25 mouse cellular contexts compared by ENCODE assay signal in the genomic region with DNA sequence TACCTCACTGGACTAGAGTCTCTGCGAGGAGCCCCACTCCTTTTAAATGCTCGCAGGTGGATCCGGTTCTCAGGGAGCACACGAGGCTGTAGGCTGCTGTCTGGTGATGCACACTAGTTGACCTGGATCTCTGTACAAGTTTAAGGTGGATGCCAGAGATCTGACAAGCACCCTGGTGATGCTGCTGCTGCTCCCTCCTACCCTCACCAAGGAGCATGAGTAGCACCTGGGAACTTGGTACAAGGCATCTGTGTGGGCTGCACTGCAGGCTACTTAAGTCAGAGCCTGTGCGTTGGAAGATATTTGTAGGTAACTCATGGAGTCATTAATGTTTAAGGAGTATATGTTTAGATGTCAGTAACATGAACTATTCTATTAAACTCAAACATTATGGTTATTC.
DNase-seq lines count a peak whose midpoint lies in the region; ATAC-seq and TF ChIP-seq lines count a peak whose summit lies in the region.
"Had no signal": no experiment of that assay in that cellular context is flagged by ENCODE, and none has a peak within 500 bp of the region (broad histone marks: within the 10 kb centered on the region; RNA-seq: fewer than 3 reads in every experiment).

No protein-coding gene starts in this region.

- H3K27me3 ChIP-seq in hindbrain, embryonic 16.5 days (replicated peaks; ENCODE audit: control insufficient read depth, insufficient read depth, low read length) = no peaks in the 10 kb centered on the region
- H3K27me3 ChIP-seq: embryonic facial prominence, embryonic 15.5 days; heart, embryonic 13.5 days; kidney, embryonic 15.5 days; limb, embryonic 13.5 days; liver, embryonic 12.5 days; midbrain, embryonic 12.5 days had no signal

- DNase-seq in cerebellum, postnatal 25 days = peak; percentile 25 to 26
- DNase-seq in cerebellum, adult 11 months = no peak
- no peak for DNase-seq in frontal cortex, postnatal 14 days (ENCODE audit: low spot score in 2 of 2)
- DNase-seq in lung, adult 2 months = no peak
- DNase-seq in gastrocnemius, adult 8-10 months (ENCODE audit: low spot score in 2 of 2) = no peak
- DNase-seq: adrenal gland, postnatal 25 days; embryo, embryonic 11 days; gastrocnemius, postnatal 36 days; heart, adult 2 months; heart, postnatal 14 days; kidney, adult 11 months; kidney, postnatal 36 days; lung, adult 18-20 months; lung, postnatal 14 days; thymus, adult 18-20 months; thymus, postnatal 4 days had no signal

- no peak for TF ChIP-seq CTCF in bone marrow macrophage, adult 2 months (IDR thresholded peaks at IDR 0.05; ENCODE audit: low read depth, low read length)
- no peak for TF ChIP-seq CTCF in lung, adult 2 months (IDR thresholded peaks at IDR 0.05; ENCODE audit: insufficient read depth, low read length)

- no peak overlapping the region for H3K9ac ChIP-seq in hindbrain, embryonic 16.5 days (ENCODE audit: low read depth, low read length)
- H3K9ac ChIP-seq: embryonic facial prominence, embryonic 15.5 days; heart, embryonic 13.5 days; kidney, embryonic 15.5 days; limb, embryonic 13.5 days; liver, embryonic 12.5 days; midbrain, embryonic 12.5 days had no signal

- no peak overlapping the region for H3K4me3 ChIP-seq in bone marrow macrophage, adult 2 months (ENCODE audit: insufficient read depth, low read length)
- H3K4me3 ChIP-seq in hindbrain, embryonic 16.5 days (ENCODE audit: low read length) = no peak overlapping the region
- no peak overlapping the region for H3K4me3 ChIP-seq in lung, adult 2 months (replicated peaks; ENCODE audit: extremely low read depth, low read depth, low read length)
- H3K4me3 ChIP-seq: embryonic facial prominence, embryonic 15.5 days; heart, adult 2 months; heart, embryonic 13.5 days; kidney, embryonic 15.5 days; limb, embryonic 13.5 days; liver, embryonic 12.5 days; midbrain, embryonic 12.5 days had no signal

- peaks cover 26% of the 10 kb centered on the region for H3K4me1 ChIP-seq in bone marrow macrophage, adult 2 months (ENCODE audit: control insufficient read depth, insufficient read depth, low read length)
- H3K4me1 ChIP-seq in hindbrain, embryonic 16.5 days (ENCODE audit: control insufficient read depth, insufficient read depth, low read depth, low read length) = peaks cover 3% of the 10 kb centered on the region; the same call in 1 of the 2 replicates
- H3K4me1 ChIP-seq in lung, adult 2 months (ENCODE audit: control insufficient read depth, insufficient read depth, low read length) = peaks cover 2% of the 10 kb centered on the region; the same call in 1 of the 2 replicates
- H3K4me1 ChIP-seq: kidney, embryonic 15.5 days; liver, embryonic 12.5 days; midbrain, embryonic 12.5 days had no signal

- peak; percentile 28; the same call in 1 of the 2 replicates for ATAC-seq in frontal cortex, adult (ENCODE audit: low TSS enrichment)
- 0 out of 2 replicates have a peak, but pooled peaks have one; percentile 18 for ATAC-seq in hindbrain, embryonic 16.5 days
- ATAC-seq: liver, embryonic 12.5 days had no signal

- no peaks in the 10 kb centered on the region for H3K36me3 ChIP-seq in hindbrain, embryonic 16.5 days (ENCODE audit: control insufficient read depth, insufficient read depth, low read length)
- H3K36me3 ChIP-seq: embryonic facial prominence, embryonic 15.5 days; heart, embryonic 13.5 days; kidney, embryonic 15.5 days; limb, embryonic 13.5 days; liver, embryonic 12.5 days; midbrain, embryonic 12.5 days had no signal

- 72% methylated on average over 5 of the region's 5 CpGs for WGBS in hindbrain, embryonic 16.5 days
- WGBS in lung, adult 2 months = 96% methylated on average over 5 of the region's 5 CpGs

- H3K4me2 ChIP-seq in hindbrain, embryonic 16.5 days (ENCODE audit: low read length) = no peak overlapping the region
- H3K4me2 ChIP-seq: embryonic facial prominence, embryonic 15.5 days; heart, embryonic 13.5 days; kidney, embryonic 15.5 days; limb, embryonic 13.5 days; liver, embryonic 12.5 days; midbrain, embryonic 12.5 days had no signal

- H3K9me3 ChIP-seq in hindbrain, embryonic 16.5 days (ENCODE audit: control insufficient read depth, low read length) = no peaks in the 10 kb centered on the region
- H3K9me3 ChIP-seq: embryonic facial prominence, embryonic 15.5 days; heart, embryonic 13.5 days; kidney, embryonic 15.5 days; limb, embryonic 13.5 days; liver, embryonic 12.5 days; midbrain, embryonic 12.5 days had no signal

- peak overlapping the region; percentile 1; the same call in 1 of the 2 replicates for H3K27ac ChIP-seq in bone marrow macrophage, adult 2 months (ENCODE audit: insufficient read depth, low read depth, low read length)
- no peak overlapping the region for H3K27ac ChIP-seq in hindbrain, embryonic 16.5 days (ENCODE audit: low read depth, low read length)
- H3K27ac ChIP-seq: embryonic facial prominence, embryonic 15.5 days; heart, adult 2 months; heart, embryonic 13.5 days; kidney, embryonic 15.5 days; limb, embryonic 13.5 days; liver, embryonic 12.5 days; midbrain, embryonic 12.5 days had no signal

- TF ChIP-seq POLR2A in bone marrow macrophage, adult 2 months (IDR thresholded peaks at IDR 0.05; ENCODE audit: borderline replicate concordance, low read depth, low read length) = no peak
- TF ChIP-seq POLR2A in lung, adult 2 months (IDR thresholded peaks at IDR 0.05; ENCODE audit: borderline replicate concordance, extremely low read depth, low read depth, low read length) = no peak

Comparison
In these comparisons a context has a peak if more than half of its experiments do, and no peak if none do; other contexts are left out.
1. DNase-seq: peak in cerebellum, postnatal 25 days (2 of 2); none in cerebellum, adult 11 months (single experiment), frontal cortex, postnatal 14 days (0 of 2), lung, adult 2 months (single experiment) and gastrocnemius, adult 8-10 months (0 of 2).